Mouse (Mus musculus) lung, adult 2 months (tissue): ENCODE data around the gene Gcg.

Source experiments
- CTCF ChIP-seq: fragments of 200-500 bp; IDR thresholded peaks from 2 replicates; pipeline ENCODE4 v1.5.1; 2011; ENCODE audit warnings: mild to moderate bottlenecking, low read length, control low read depth; ENCODE audit not compliant: insufficient read depth
- POLR2A ChIP-seq: fragments of 200-500 bp; IDR thresholded peaks from 2 replicates; pipeline ENCODE4 v1.6.1; 2011; ENCODE audit warnings: low read depth, mild to moderate bottlenecking, control low read depth, low read length, borderline replicate concordance; ENCODE audit errors: extremely low read depth

DNA sequence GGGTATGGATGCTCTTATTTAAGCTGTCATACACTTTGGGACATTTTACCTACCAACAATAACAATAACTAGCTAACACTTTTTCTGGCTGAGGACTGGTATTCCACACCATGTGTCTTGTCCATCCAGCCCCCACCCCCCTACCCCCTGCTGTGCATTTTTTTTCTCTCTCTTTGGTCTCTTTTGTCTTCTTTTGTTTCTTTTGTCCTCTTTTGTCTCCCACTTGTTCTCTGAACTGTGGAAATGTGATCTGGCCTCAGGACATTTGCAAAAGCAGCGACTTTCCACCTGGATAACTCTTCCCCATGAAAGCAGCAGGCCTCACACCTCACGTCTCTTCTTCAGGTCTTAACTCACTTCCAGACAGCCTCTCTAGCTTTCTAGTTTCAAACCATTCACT is 23.0 kb upstream of the Gcg start:
- TF ChIP-seq POLR2A, result no peak
- no peak for TF ChIP-seq CTCF
